Mouse (Mus musculus) G1E (cell line): Measurements from ENCODE around the gene Erap1. TPM values are rescaled to one million over a fixed set of nuclear protein-coding genes. Genes with fewer than 3 reads are reported as not detected.

ENCODE experiments used
- ATAC-seq: 2 replicates; pipeline ENCODE4 v1.8.0; 2016; ENCODE audit warnings: mild to moderate bottlenecking; ENCODE audit not compliant: insufficient number of reproducible peaks, poor library complexity, low FRiP score, severe bottlenecking; ENCODE audit errors: extremely low read depth
- DNase-seq: peaks from one replicate; pipeline ENCODE4 v3.0.0; 2012; ENCODE audit warnings: low spot score
- H3K27me3 ChIP-seq: 2 replicates; pipeline ENCODE4 v1.6.1; 2012; ENCODE audit warnings: mild to moderate bottlenecking, low read length, inconsistent platforms; ENCODE audit not compliant: insufficient read depth
- H3K36me3 ChIP-seq: replicated peaks from 2 replicates; pipeline ENCODE3; 2012; ENCODE audit warnings: mild to moderate bottlenecking, inconsistent platforms
- H3K4me1 ChIP-seq: 2 replicates; pipeline ENCODE4 v1.6.1; 2012; ENCODE audit warnings: low read depth, low read length, inconsistent platforms, mixed read lengths; ENCODE audit not compliant: insufficient read depth
- H3K4me3 ChIP-seq: 2 replicates; pipeline ENCODE4 v1.5.1; 2012; ENCODE audit warnings: low read depth, mild to moderate bottlenecking, inconsistent platforms, low read length, moderate library complexity, mixed read lengths
- H3K9me3 ChIP-seq: replicated peaks from 2 replicates; pipeline ENCODE4 v1.6.1; 2012; ENCODE audit warnings: inconsistent platforms
- CTCF ChIP-seq: IDR thresholded peaks from 2 replicates; pipeline ENCODE4 v1.5.1; 2012; ENCODE audit warnings: low read depth, low read length, inconsistent platforms, mixed read lengths
- GATA1 ChIP-seq: IDR thresholded peaks from 2 replicates; pipeline ENCODE4 v1.6.1; 2012; ENCODE audit warnings: borderline replicate concordance, low read length, inconsistent platforms, mixed read lengths
- GATA2 ChIP-seq: IDR thresholded peaks from 2 replicates; pipeline ENCODE4 v1.6.1; 2012; ENCODE audit warnings: low read depth, low read length, inconsistent platforms, borderline replicate concordance
- POLR2AphosphoS5 ChIP-seq: IDR thresholded peaks from 2 replicates; pipeline ENCODE4 v1.6.1; 2012; ENCODE audit warnings: low read depth, low read length, inconsistent platforms; ENCODE audit not compliant: insufficient replicate concordance
- TAL1 ChIP-seq: conservative IDR thresholded peaks from 2 replicates; pipeline ENCODE4 v1.6.1; 2012; ENCODE audit warnings: low read depth, low read length, inconsistent platforms, mixed read lengths
- polyA plus RNA-seq: library from polyadenylated mRNA; stranded (reverse); fragments of >175 nt; gene quantifications from 2 replicates; pipeline ENCODE4 v1.2.3, GENCODE M21; 2012
- total RNA-seq, 2 experiments: library from RNA; stranded (forward) in 1 of 2; stranded (reverse) in 1 of 2; fragments of 200-1000 nt in 1 of 2; fragments of >200 nt in 1 of 2; fragmentation: Nextera tagmentation in 1 of 2; gene quantifications; 2 replicates each; pipeline ENCODE4 v1.2.3; 2014 to 2017

The Erap1 gene
- total and polyA plus RNA-seq, 3 experiments: 0.55 to 37.8 (median 28.1) TPM

GRCm38 (mm10) chr13:74733726-74734125, 94.4 kb downstream of the Erap1 start:
- Histone ChIP-seq H3K36me3 (peaks cover 49% of the 10 kb centered on the region), H3K4me1 (no peaks in the 10 kb centered on the region), H3K27me3 (no peaks in the 10 kb centered on the region), H3K9me3 (no peaks in the 10 kb centered on the region), H3K4me3 (no peak overlapping the region)
- DNase-seq: no peak
- TF ChIP-seq GATA1 (no peak), CTCF (no peak), TAL1 (no peak), POLR2AphosphoS5 (no peak), GATA2 (no peak)
- ATAC-seq: no peak

GRCm38 (mm10) chr13:74735834-74736233, 96.5 kb downstream of the Erap1 start:
- no peak overlapping the region for H3K4me3 ChIP-seq
- H3K27me3 ChIP-seq: no peaks in the 10 kb centered on the region
- ATAC-seq: no peak
- DNase-seq: no peak
- H3K4me1 ChIP-seq: no peaks in the 10 kb centered on the region
- TF ChIP-seq GATA2 (no peak), POLR2AphosphoS5 (no peak), TAL1 (no peak), CTCF (no peak), GATA1 (no peak)
- peaks cover 47% of the 10 kb centered on the region for H3K36me3 ChIP-seq
- no peaks in the 10 kb centered on the region for H3K9me3 ChIP-seq

- DNase-seq (no peak), ATAC-seq (no peak)
- TF ChIP-seq POLR2AphosphoS5 (no peak), TAL1 (no peak), CTCF (no peak), GATA2 (no peak), GATA1 (no peak)
- Histone ChIP-seq H3K9me3 (no peaks in the 10 kb centered on the region), H3K36me3 (peaks cover 46% of the 10 kb centered on the region), H3K4me1 (no peaks in the 10 kb centered on the region), H3K27me3 (no peaks in the 10 kb centered on the region), H3K4me3 (no peak overlapping the region)
These were observed 97.0 kb downstream of the Erap1 start for GRCm38 (mm10) chr13:74736396-74736795.

Other genes starting within 250 kb of the Erap1 start
- gene Zfp72, start 248.7 kb upstream of the Erap1 start, total RNA-seq (2014; fragmentation: Nextera tagmentation): 0.15 and 0.53 TPM in 2 replicates
- gene Zfp72, start 248.7 kb upstream of the Erap1 start, total RNA-seq (2017): 0.46 and 1.4 TPM in 2 replicates
- gene Zfp72, start 248.7 kb upstream of the Erap1 start, polyA plus RNA-seq: 0.02 and 0.04 TPM in 2 replicates
- gene Ftl1-ps1, start 239.9 kb upstream of the Erap1 start, total RNA-seq (2014; fragmentation: Nextera tagmentation): 42.8 and 47.3 TPM in 2 replicates
- gene Ftl1-ps1, start 239.9 kb upstream of the Erap1 start, total RNA-seq (2017): 88.3 and 102 TPM in 2 replicates
- gene Ftl1-ps1, start 239.9 kb upstream of the Erap1 start, polyA plus RNA-seq: 16.0 and 25.7 TPM in 2 replicates
- gene Zfp825, start 145.6 kb upstream of the Erap1 start, total RNA-seq (2014; fragmentation: Nextera tagmentation): 16.8 and 22.9 TPM in 2 replicates
- gene Zfp825, start 145.6 kb upstream of the Erap1 start, total RNA-seq (2017): 15.2 and 17.4 TPM in 2 replicates
- 0.42 and 0.48 TPM in 2 replicates for gene Zfp825, start 145.6 kb upstream of the Erap1 start, polyA plus RNA-seq
- 34.9 and 40.6 TPM in 2 replicates for gene Cast, start 169.2 kb downstream of the Erap1 start, total RNA-seq (2014; fragmentation: Nextera tagmentation)
- gene Cast, start 169.2 kb downstream of the Erap1 start, total RNA-seq (2017): 56.7 and 57.6 TPM in 2 replicates
- gene Cast, start 169.2 kb downstream of the Erap1 start, polyA plus RNA-seq: 2.8 and 3.2 TPM in 2 replicates